Mouse (Mus musculus) macrophage (primary cell): ENCODE measurements around the gene Zmynd12. TPM values are rescaled to one million over a fixed set of nuclear protein-coding genes. Genes with fewer than 3 reads are reported as not detected.

ENCODE experiments used
- H3K27ac ChIP-seq: fragments of 350-480 bp; formaldehyde crosslinking; 2 replicates; pipeline ENCODE4 v1.9.0; 2021
- H3K36me3 ChIP-seq: fragments of 350-480 bp; formaldehyde crosslinking; 2 replicates; pipeline ENCODE4 v1.9.0; 2021; ENCODE audit errors: inconsistent target
- H3K4me3 ChIP-seq: fragments of 350-480 bp; formaldehyde crosslinking; 2 replicates; pipeline ENCODE4 v1.9.0; 2021; ENCODE audit errors: inconsistent target
- H3K79me2 ChIP-seq: fragments of 350-480 bp; formaldehyde crosslinking; 2 replicates; pipeline ENCODE4 v1.9.0; 2021; ENCODE audit errors: inconsistent target
- WGBS: methylation state at CpG from one replicate; pipeline ENCODE4 v1.1.7; 2026; ENCODE audit warnings: inconsistent platforms; ENCODE audit not compliant: missing documents; 5-methylcytosine and 5-hydroxymethylcytosine counted together
- polyA plus RNA-seq: library from polyadenylated mRNA; stranded (reverse); fragments of 250-400 nt; gene quantifications from 3 replicates; pipeline ENCODE4 v1.2.4, GENCODE M21; 2018; ENCODE audit warnings: inconsistent platforms

The Zmynd12 gene
- polyA plus RNA-seq, 1 experiment from 2014 or later: not detected

DNA sequence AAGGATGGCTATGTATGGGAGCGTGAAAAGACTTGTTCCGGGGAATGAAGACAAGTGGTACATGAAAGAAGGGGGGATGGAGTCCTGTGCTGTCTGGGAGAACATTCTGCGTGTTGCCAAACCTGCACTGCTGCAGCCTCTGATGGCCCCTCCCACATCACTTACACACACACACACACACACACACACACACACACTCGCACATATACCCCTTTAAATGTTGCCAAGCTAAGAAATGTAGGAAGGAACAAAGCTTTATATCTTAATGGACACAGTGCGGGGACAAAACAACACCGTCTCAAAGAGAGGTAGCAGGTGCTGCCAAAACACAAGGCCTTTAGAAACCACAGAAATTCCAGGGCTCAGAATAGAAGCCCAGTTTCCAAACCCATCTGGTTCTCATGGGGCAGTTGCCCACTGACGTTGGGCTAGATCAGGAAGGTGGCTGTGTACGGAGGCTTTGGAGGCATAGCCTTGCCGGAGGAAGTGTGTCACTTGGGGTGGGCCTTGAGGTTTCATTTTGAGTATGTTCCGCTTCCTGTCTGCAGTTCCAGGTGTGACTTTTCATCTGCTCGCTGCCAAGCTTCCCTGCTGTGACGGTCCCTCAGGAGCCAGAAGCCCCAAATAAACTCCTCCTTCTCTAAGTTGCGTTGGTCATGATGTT is 41.3 kb downstream of the Zmynd12 start:
- no peak overlapping the region for H3K27ac ChIP-seq
- no peaks in the 10 kb centered on the region for H3K36me3 ChIP-seq
- WGBS: 32% methylated on average over 11 of the region's 13 CpGs
- no peak overlapping the region for H3K4me3 ChIP-seq
- H3K79me2 ChIP-seq: no peaks in the 10 kb centered on the region

DNA sequence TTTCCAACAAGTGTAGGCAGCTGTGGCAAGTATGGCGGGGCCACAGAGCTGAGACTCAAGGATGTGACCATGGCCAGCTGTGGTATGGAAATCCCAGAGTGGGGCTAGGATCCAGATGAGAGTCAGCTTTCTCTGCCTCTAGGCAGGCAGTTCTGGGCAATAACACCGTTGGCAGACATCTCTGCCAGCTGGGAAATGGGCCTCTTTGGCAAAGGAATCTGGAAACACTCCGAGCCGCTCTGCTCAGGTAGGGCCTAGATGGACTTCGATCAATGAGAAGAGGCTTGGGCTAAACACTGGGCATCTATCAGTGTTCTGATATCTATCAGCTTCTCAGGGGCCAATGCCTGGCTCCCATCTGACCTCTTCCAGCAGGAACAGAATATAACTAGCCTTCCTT is 43.2 kb downstream of the Zmynd12 start:
- 93% methylated on average over 5 of the region's 5 CpGs for WGBS
- Histone ChIP-seq H3K79me2 (no peaks in the 10 kb centered on the region), H3K4me3 (no peak overlapping the region), H3K36me3 (no peaks in the 10 kb centered on the region), H3K27ac (no peak overlapping the region)

DNA sequence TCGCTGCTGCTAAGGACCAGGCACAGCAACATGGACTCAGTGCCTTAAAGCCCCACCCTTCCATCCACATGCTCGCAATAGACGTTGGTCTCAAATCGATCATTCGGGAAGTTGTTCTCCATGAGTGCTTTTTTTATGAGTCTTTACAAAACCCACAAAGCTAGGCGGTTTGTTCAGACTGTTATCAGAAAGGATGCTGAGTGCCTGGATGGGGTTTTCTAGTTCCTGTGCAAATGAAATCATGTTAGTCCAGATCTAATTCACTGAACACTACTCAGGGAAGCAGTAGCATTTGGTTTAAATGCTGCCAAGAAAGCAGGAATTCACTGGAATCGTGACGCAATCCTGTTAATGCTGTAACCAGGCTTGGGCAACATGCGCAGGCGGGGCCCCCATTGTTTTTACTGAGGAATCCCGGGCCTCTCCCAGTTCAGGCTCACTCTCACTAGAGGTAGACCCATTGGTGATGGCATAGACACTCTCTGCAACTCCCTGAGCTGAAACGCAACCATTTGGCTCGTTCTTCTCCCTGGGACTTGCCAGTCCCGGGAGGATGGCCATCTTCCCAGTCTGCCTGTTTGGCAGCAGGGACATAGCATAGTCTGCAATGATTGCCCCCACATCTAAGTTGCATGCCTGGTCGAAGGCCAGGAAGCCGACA is 45.2 kb downstream of the Zmynd12 start:
- 36% methylated on average over 16 of the region's 16 CpGs for WGBS
- no peaks in the 10 kb centered on the region for H3K79me2 ChIP-seq
- H3K4me3 ChIP-seq: no peak overlapping the region
- H3K36me3 ChIP-seq: no peaks in the 10 kb centered on the region
- H3K27ac ChIP-seq: no peak overlapping the region

DNA sequence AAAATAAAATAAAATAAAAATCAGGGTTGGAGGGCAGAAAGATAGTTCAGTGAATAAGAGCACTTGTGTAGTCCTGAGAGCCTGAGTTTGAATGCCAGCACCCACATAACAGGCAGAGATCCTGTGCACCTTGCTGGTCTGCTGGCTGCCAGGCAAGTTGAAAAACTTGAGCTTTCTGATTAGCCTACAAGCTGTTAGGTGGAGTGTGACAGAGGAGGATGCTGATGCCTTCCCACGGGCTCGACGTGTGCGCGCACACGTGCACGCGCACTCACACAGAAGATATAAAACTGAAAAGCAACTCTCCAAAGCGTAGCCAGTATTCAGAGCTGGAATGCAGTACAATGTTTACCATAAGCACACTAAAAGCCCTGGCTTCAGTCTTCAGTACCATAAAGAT is 49.9 kb downstream of the Zmynd12 start:
- Histone ChIP-seq H3K27ac (no peak overlapping the region), H3K36me3 (no peaks in the 10 kb centered on the region), H3K4me3 (no peak overlapping the region), H3K79me2 (no peaks in the 10 kb centered on the region)
- WGBS: 93% methylated on average over 9 of the region's 9 CpGs

DNA sequence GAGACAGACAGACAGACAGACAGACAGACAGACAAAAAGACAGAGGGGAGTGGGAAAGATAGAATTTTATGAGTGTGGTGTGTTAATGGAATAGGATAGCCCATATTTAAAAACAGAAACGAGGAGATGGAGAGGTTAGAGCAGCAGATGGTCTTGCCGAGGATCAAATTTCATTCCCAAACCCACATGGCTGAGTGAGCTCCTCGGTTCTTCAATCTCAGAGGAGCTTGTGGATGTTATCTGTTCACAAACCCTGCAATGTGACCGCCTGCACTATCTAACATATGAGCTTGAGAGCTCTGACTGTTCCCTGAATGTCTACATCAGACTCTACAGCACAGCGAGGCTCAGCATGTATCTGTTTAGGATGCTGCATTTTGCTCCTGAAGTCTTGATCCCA is 50.5 kb downstream of the Zmynd12 start:
- Histone ChIP-seq H3K36me3 (no peaks in the 10 kb centered on the region), H3K79me2 (no peaks in the 10 kb centered on the region), H3K27ac (no peak overlapping the region), H3K4me3 (no peak overlapping the region)
- 71% methylated on average over 5 of the region's 5 CpGs for WGBS

DNA sequence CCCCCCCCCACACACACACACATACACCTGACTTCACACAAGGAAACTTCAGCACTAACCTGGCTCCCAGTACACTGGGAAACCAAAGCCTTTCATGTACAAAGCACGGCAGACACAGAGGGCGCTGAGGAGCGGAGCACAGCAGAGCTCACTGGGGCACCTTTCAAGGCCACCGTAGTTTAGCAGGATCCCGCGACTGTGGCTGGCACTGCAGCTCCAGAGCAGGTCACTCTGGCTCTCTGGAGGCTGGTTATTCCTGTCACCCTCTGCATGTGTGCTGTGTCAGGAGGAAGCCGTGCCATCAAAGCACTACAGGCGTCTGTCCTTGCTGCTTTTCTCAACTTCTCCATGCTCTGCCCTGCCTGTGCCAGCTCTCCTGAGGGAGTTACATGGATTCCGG is 60.4 kb downstream of the Zmynd12 start:
- Histone ChIP-seq H3K27ac (no peak overlapping the region), H3K4me3 (no peak overlapping the region), H3K36me3 (no peaks in the 10 kb centered on the region), H3K79me2 (no peaks in the 10 kb centered on the region)
- WGBS: 45% methylated on average over 9 of the region's 9 CpGs

DNA sequence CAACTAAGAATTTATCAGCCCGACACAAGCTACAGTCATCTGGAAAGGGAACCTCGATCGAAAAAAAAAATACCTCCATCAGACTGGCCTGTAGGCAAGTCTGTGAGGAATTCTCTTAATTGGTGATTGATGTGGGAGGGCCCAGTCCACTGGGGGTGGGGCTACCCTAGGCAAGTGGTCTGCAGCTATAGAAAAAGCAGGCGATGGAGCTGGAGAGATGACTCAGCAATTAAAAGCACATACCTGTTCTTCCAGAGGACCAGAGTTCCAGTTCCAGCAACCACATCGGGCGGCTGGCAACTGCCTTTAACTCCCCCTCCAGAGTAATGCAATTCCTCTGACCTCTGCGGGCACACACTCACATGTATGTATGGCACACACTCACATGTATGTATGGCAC is 62.3 kb downstream of the Zmynd12 start:
- H3K4me3 ChIP-seq: no peak overlapping the region
- no peaks in the 10 kb centered on the region for H3K79me2 ChIP-seq
- no peak overlapping the region for H3K27ac ChIP-seq
- no peaks in the 10 kb centered on the region for H3K36me3 ChIP-seq
- WGBS: 70% methylated on average over 7 of the region's 7 CpGs

DNA sequence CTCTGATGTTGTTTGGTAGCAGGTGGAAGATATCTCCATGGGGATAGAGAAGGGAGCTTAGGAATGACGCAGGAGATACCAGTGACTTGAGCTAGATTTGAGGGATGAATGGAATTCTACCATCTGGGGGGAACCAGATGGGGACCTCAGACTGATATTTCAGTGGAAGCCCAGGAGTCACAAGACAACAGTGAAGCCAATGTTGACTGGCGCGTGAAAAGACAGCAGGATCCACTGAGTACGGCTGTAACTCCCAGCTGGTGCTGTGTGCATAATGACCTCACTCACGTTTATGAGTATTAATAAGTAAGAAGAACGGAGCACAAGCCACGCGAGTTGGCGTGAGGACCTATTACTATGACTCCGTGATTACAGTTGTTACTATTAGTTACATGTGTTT is 67.1 kb downstream of the Zmynd12 start:
- no peak overlapping the region for H3K4me3 ChIP-seq
- WGBS: 95% methylated on average over 10 of the region's 10 CpGs
- no peaks in the 10 kb centered on the region for H3K36me3 ChIP-seq
- H3K79me2 ChIP-seq: no peaks in the 10 kb centered on the region
- no peak overlapping the region for H3K27ac ChIP-seq

DNA sequence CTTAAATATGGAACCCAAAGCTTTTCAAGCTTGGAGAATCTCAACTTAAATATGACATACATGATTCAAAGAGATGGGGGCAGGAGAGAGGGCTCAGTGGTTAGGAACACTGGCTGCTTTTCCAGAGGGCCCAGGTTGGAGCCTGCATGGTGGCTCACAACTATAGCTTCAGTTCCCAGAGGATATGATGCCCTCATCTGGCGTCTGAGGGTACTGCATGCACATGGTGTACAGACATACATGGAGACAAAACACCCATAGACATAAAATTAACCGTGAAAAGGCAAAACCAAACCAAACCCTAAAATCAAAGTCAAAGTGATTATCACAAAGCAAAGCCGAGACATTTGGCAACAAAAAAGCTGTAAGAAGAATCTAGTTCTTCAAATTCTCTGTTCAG is 68.2 kb downstream of the Zmynd12 start:
- Histone ChIP-seq H3K4me3 (no peak overlapping the region), H3K36me3 (no peaks in the 10 kb centered on the region), H3K79me2 (no peaks in the 10 kb centered on the region), H3K27ac (no peak overlapping the region)
- WGBS: 84% methylated on average over 3 of the region's 3 CpGs

DNA sequence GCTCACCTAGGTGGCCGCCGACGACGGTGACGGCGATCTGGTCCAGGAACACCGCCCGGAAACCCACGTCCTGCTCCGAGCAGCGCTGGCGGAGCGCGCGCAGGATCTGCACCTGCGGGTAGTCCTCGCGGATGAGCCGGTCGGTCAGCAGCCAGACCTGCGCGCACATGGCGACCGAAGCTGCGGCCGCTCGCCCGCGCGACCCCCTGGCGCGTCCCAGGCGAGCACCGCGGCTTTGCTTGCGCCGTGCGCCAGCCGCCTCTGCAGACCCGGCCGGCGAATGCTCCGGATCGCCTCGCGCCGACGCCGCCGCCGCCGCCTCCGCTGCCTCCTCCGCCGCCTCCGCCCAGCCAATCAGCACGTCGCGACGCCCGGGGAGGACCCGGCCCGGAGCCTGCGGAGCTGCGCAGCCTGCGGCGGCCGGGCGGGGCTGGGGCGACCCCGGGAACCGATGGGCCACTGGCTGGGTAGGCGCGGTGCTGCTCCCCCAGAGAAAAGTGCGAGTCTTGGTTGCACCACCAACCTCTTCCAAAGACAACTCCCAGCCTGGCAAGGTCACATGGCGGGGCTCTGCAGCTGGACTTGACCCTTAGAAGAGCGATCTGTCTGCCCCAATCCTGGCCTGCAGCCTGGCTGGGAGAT is 69.8 kb downstream of the Zmynd12 start, which contains the start of gene Rimkla:
TSS of gene Rimkla (minus strand) at position 338 of the 642 bp plus-strand sequence.
- 0% methylated on average over 51 of the region's 77 CpGs for WGBS
- Histone ChIP-seq H3K79me2 (no peaks in the 10 kb centered on the region), H3K27ac (no peak within 1 kb of the TSS), H3K36me3 (no peaks in the 10 kb centered on the region), H3K4me3 (no peak within 1 kb of the TSS)

DNA sequence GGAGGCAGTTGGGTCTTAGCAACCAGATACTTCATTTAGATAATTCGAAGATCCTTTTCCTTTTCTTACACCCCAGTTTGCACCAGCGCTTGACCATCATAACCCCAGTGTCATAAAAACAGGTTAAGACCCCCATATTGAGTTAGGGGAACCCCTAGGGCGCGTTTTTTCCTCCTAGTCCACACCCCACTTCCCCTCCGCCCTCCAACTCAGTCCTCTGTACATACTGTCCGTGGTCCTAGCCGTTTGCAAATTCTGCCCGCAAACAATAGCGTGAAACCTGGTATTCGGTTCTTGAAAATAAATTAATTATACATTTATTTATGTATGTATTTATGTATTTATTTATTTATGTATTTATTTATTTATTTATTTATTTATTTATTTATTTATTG is 70.3 kb downstream of the Zmynd12 start:
- H3K36me3 ChIP-seq: no peaks in the 10 kb centered on the region
- H3K27ac ChIP-seq: no peak overlapping the region
- H3K79me2 ChIP-seq: no peaks in the 10 kb centered on the region
- no peak overlapping the region for H3K4me3 ChIP-seq
- WGBS: 43% methylated on average over 10 of the region's 10 CpGs

DNA sequence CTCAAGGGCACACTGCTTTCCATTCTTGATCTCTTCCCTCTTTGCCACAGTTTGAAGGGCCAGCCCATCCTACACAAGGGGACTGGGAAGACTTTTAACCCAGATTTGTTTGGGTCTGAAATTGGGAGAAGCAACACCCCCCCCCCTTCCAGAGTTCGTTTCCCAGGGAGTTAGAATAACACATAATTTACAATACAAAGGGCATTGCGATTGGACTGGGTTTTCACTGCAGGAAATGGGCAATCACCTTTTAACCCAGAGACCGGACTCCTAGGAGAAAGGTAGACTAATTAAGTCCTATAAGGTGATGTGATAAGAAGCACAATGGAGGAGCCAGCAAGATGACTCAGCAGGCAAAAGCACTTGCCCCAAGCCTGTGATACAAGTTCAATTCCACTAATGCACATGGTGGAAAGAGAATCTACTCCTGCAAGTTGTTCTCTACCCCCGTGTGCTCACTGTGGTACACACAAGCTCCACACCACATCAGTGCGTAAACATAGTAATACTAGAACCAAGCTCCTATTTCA is 75.8 kb downstream of the Zmynd12 start:
- no peaks in the 10 kb centered on the region for H3K79me2 ChIP-seq
- H3K27ac ChIP-seq: no peak overlapping the region
- H3K36me3 ChIP-seq: no peaks in the 10 kb centered on the region
- 68% methylated on average over 5 of the region's 5 CpGs for WGBS
- no peak overlapping the region for H3K4me3 ChIP-seq

DNA sequence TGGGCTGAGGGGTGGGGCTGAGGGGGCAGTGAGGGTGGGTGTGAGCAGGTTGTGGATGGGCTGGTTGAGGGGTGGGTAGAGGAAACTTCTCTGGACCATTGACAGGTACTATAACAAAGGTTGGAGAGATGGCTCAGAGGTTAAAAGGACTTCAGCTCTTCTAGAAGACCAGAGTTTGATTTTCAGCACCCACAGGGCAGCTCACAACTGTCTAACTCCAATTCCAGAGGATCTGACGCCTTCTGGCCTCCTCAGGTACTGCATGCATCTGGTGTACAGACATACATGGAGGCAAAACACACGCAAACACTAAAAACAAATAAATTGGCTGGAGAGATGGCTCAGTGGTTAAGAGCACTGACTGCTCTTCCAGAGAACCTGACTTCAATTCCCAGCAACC is 89.0 kb downstream of the Zmynd12 start:
- Histone ChIP-seq H3K4me3 (no peak overlapping the region), H3K36me3 (no peaks in the 10 kb centered on the region), H3K27ac (no peak overlapping the region), H3K79me2 (no peaks in the 10 kb centered on the region)
- 83% methylated on average over 2 of the region's 2 CpGs for WGBS

DNA sequence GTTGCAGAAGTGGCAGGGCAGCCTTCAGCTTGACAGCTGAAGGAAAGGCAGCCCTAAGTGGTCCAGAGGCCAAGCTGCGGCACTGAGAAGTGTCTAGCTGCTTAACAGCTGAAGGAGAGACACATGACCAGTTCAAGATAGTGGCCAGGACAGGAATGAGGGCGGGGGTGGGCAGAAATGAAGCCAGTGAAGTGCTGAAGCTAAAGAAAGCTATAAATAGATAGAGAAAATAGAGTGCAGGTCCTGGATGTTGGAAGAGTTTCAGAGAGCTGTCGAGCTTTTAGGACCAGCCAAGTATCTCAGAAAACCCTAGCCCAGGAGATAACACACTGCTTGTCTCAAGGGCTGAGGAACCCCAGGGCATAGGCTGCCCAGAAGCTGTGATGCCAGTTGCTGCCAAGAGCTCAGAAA is 90.1 kb downstream of the Zmynd12 start:
- WGBS: 65% methylated on average over 3 of the region's 3 CpGs
- Histone ChIP-seq H3K27ac (no peak overlapping the region), H3K79me2 (no peaks in the 10 kb centered on the region), H3K4me3 (no peak overlapping the region), H3K36me3 (no peaks in the 10 kb centered on the region)
